Mouse (Mus musculus) right cerebral cortex, postnatal 10 days (tissue): Measurements from ENCODE around the gene Adrm1.
"Not testable (repeated sequence)": the region's sequence is repeated elsewhere in the genome, so short reads cannot be mapped to it uniquely, and the experiment has no call there.

ENCODE experiments used
- DNase-seq, 2 experiments: peaks; one replicate each; pipeline ENCODE4 v3.0.0; 2021; ENCODE audit warnings: low spot score in 2 of 2

Adrm1 gene

DNA sequence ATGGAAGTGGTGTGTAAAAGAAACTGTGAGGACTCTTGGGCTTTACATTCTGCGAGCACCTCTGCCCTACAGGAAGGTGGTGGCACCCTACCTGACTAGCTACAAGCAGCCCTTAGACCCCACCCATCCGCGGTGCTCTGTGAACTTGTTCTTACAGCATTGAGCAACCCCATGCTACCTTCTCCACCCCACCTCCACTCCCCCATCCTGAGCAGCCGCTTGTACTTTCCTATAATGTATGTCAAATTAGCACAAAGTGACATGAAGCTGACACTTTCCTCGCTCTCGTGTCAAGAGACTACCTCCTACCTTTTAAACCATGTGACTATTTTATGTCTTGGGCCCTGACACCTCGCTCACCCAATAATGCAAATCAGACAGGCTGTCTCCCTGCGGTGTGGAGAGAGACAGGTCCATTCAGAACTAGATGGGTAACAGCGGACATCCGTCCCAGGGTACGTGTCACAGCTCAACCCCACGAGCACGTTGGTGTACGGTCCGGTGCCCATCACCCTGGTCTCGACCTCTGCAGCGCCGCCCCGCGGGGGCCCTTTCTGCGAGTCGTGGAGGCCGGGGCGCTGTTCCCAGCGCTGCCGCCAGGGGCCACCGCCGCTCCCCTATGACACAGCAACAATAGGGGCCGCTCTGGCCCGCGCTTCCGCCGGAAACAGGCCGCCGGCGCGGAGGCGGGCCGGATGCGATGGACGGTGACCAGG lies at the start of gene Adrm1:
Gene Adrm1, plus strand, starts transcription at position 680 of the 716 bp plus-strand sequence.
- DNase-seq: peak; percentile 98

DNA sequence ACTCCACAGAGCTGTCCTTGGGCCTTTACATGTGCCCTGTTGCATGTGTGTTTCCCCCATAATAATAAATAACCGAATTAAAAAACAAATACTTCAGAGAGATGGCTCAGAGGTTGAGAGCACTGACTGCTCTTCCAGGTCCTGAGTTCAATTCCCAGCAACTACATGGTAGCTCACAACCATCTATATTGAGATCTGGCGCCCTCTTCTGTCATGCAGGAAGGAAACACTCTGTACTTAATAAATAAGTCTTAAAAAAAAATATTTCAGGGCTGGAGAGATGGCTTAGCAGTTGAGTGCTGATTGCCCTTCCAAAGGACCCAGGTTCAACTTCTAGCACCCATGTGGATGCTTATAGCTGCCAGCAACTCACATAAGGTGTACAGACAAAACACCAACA lies 47.1 kb upstream of the Adrm1 start:
- DNase-seq: no peak

DNA sequence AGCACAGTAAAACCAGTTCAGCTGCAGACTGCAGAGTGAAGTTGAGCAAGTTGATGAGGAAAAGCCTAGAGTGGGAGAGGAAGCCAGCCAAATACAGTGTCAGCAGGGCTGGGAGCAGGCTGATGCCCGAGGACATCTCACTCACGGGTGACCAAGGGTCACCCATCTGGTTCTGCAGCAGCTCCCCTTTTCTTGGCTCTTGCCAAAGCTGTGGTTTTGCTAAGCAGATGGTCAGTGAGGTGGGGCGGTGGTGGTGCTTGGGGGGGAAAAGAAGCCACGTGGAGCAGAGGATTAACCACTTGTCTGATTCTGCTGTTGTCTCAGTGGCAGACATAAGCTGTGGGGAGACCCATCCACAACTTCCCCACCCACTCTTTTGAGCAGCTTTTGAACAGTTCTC lies 45.1 kb upstream of the Adrm1 start:
- DNase-seq: peak; percentile 39 to 65

DNA sequence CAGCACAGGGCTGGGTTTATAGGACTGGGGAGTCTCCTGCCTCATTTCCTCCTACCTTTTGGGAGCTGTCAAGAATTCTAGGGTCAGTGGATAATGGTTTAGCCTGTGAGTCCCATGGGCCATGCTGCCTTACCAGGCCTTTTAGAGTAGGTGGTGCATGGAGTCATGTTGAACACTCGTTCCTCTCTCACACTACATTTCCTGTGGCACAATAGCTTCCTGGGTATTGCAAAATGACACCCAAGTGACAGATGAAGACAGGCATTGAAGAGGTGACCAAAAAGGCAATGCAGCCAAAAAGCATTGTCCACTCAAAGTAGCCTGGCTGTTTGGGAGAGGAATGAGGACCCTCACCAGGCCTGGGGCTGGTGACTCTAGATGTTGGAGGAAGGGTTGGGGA lies 43.6 kb upstream of the Adrm1 start:
- no peak for DNase-seq

DNA sequence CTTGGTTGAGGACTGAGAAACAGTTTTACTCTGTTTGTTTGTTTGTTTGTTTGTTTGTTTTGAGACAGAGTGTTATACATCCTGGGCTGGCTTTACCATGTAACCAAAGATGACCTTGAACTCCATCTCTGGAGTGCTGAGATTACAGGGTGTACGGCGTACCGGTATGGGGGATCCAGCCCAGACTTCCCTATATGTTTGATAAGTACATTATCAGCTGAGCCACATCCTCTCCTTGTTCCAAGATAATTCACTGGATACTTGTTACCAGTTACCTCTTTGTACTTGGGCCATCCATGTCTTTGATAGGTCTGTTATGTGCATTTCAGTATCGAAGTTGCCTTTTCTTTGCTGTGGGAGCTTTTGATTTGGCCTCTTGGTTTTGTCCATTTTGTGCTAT lies 38.1 kb upstream of the Adrm1 start:
- no peak for DNase-seq

DNA sequence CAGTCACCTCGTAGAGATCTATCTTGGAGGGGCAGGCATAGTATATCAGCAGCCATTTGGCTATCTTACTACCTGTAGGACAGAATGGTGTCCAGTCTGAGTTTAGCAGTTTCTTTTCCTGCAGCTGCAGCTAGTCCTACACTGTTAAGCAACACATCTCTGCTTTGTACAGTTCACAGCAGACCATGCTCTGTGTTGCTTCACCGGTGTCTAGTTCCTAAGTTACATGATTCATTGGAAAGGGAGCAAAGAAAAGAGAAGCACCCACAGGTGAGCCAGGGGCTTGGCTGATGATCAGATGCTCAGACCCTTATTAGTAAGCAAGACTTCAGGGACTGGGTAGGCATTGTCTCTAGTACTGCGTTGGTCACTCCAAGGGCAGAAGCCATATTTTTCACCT lies 37.4 kb upstream of the Adrm1 start:
- no peak for DNase-seq

DNA sequence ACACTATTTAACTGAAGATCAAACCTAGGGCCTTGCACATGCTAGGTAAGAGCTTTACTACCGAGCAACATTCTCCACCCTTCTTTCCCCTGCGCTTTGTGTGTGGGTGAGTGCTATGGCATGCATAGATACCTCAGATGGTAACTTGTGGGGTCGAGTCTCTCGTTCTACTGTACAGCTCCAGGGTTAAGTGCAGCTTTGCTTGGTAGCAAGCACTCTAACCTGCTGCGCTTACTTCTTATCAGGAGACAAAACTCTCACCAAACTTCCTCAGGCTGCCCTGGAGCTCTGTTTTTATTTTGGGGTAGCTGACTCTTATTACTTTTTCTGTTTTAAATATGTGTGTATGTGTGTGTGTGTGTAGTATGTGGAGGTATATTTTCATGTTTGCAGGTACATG lies 35.9 kb upstream of the Adrm1 start:
- DNase-seq: no peak

DNA sequence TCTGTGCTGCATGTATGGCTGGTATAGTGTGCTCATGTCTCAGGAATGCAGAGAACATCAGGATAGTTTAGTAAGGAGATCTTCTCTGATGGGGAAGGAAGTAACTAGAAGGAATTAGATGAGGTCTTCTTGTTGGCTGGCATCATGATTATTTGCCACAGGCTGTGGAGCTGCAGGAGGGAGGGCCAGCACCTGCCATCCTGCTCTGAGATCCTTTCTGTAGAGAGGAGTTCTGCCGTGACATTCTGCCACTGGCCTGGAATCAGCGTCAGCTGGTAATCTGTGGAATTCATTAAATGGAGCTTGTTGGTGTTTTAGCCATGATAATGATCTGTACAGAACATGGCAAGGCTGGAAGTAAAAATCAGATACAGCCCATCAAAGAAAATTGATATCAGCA lies 25.2 kb upstream of the Adrm1 start:
- no peak for DNase-seq

DNA sequence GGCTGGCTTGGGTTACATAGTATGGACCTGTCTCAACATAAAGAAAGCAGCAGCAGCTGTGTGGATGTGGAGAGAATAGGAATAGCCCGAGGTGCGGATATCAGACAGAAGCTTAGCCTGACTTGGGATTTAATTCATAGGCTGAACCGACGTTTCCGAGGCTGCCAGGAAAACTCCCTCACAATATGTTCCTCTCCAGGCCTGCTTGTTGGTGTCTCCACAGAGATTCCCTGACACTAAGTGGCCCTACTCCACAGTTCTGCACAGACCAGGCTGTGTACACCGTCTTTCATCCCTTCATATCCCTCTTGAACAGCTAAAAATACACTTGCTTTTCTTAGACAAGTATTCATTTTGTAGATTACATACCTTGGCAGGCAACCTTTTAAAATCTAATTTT lies 23.9 kb upstream of the Adrm1 start:
- peak; percentile 53 to 64 for DNase-seq

DNA sequence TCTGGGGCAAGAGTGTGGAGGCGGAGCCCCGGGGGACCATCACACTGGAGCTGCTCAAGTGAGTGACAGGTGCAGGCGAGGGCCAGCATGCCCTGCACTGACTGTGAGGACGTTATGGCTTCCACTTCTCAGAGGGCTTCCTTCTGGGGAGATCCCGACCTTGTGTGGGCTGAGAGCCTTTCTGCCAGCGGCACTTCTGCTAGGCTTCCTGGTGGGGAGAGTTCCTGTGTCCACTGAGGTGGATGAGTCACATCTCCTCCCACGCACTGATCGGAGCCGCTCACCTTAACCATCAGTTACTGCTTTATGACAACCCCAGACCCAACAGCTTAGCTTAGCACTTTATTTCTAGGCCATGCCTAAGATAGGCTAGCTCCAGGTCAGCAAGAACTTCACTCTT lies 22.7 kb upstream of the Adrm1 start:
- no peak for DNase-seq

DNA sequence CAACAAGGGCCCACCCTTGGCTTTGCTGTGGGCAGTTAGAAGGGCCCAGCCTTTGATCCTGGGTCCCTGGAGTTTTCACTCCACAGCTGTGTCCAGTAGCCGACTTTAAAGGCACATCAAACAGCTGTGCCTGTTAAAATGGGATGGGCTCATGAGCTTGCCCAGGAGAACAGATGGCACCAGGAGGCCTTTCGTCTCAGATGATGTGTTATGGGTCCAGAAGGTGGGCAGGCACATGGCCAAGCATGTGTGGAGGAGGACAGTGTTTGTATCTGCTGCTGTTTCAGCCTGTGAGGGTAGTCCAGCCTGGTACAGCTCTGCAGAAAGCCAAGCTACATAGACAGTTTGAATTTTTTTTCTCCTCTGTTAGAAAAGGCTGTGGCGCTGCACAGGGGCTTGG lies 16.5 kb upstream of the Adrm1 start:
- DNase-seq: no peak

DNA sequence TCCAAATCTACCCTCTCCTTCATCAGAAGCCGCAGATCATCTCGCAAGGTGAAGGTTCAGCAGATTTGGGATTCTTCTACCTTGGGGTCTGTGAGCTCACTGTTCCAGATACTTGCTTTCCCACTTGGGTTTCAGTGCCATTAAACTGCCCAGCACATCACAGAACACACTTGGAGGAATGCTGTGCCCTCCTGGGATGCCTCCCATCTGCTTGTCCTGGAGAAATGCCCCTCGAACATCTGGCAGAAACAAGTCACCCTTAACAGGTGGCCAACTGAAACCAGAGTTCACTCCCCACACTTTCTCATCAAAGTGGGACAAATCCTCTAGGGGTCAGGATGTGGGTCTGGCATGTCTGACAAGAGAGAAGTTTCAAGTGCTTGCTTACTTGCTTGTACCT lies 12.7 kb upstream of the Adrm1 start:
- no peak for DNase-seq

DNA sequence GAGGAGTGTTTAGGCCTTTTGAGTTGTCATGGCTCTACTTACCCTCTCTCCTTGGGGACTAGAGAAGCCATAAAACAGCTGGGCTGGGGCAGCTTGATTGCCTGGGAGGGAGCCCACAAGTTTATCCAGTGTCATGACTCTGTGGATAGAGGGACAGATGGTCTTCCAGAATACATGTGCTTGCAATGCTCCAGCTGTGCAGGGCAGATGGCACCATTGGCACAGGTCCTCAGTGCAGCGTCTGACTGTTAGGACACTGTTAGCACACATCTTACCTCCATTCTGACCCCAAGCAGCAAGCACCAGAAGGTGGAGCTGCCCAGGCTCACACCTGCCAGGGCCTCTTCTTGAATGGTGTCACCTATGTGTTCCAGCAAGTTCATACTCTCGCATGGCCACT lies 5.4 kb upstream of the Adrm1 start:
- no peak for DNase-seq

DNA sequence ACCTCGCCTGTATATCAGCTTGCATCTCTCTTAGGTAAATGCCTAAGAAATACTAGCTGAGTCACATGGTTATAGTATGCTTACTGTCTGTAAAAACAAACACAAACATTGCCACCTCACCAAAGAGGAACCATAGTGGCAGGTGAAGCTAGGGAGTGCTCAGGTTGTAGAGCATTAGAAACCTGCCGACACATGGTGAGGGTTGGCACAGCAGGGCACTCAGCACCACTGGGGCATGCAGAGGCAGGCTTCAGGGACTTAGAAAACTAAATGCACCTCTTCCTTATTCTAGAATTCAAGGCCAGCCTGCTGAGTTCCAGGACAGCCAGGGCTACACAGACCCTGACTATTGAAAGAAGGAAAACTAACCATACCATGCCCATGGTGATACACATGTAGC lies 4.4 kb upstream of the Adrm1 start:
- DNase-seq: no peak

DNA sequence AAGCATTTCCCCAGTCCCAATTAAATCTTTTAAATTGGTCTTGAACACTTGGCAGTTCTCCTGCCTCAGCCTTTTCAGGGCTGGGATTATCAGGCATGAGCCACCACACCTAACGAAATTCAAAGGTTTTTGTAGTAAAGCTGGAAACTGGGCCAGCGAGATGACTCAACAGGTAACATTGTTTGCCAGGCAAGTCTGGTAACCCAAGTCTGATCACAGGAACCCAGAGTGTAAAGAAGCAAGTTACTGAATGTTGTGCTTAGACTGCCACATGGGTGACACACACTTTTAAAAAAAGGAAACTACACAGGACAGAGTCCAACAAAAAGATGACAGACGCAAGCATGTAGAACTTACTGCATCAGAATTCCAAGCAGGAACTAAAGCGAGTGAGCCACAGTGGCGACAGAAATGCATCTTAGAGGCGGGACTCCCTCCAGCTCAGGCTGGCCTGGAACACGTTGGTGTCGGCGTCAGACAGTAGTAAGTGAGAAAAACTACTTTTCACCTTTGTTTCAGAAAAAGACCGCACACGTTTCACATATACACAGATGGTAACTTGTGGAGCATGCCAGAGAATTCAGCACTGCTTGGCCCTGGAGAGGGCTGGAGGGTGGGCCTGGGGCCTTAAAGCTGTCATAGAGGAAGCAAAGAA lies 1.0 kb upstream of the Adrm1 start:
- no peak for DNase-seq

DNA sequence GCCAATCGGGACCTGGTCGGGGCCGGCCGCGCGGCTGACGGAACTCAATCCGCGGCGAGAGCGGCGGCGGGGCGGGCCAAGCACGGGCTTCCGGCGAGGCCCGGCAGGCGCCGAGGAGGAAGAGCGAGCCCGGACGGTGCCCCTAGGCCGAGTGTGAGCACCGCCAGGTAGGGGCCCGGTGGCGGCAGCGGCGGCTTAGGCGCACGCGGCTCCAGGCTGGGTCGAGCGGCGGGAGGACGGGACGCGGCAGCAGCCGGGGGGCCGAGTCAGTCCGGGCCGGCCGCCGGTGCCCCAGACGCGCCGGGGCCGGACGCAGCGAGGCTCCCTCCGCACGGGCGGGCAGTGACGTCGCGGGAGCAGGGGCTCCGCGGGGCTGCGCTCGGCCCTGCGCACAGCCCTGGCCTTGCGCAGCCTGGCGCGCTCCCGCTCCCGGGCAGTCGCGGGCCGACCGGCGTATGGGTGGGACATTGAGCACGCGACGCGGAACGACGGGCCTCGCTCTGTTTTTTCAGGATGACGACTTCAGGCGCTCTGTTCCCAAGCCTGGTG lies 311 bp downstream of the Adrm1 start:
- DNase-seq: no peak

DNA sequence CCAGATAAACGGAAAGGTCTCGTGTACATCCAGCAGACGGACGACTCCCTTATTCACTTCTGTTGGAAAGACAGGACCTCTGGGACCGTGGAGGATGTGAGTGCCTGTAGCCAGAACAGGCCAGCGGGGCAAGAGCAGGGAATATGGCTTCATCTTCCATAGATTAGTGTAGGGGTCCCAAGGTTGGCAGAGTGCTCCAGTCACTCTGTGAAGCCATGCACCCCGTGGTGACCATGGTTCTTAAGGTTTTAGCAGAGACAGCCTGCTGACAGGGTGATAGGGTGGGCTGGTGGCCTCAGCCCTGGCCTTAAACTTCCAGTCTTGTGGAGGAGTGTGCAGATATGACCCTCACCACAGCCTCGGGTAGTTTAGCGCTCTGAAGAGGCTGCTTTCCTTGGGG lies 867 bp downstream of the Adrm1 start:
- no peak for DNase-seq

DNA sequence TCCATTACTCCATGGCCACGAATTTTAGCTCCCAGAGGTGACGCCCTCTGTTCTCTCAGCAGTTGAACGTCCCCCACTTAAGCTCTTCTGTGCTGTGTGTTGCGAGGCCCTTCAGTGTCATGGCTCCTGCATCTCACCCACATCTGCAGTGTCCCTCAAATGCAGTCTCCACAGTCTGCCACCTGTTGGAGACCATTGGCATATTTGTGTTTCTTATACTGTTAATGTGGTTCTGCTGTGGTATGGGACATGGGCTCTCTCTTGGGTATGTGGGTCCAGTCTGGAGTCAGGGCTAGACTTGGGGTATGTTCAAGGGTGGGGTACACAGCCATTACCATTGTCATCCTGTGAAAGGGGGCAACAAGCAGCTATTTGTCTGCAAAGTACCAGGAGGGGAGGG lies 1.9 kb downstream of the Adrm1 start:
- DNase-seq: no peak

DNA sequence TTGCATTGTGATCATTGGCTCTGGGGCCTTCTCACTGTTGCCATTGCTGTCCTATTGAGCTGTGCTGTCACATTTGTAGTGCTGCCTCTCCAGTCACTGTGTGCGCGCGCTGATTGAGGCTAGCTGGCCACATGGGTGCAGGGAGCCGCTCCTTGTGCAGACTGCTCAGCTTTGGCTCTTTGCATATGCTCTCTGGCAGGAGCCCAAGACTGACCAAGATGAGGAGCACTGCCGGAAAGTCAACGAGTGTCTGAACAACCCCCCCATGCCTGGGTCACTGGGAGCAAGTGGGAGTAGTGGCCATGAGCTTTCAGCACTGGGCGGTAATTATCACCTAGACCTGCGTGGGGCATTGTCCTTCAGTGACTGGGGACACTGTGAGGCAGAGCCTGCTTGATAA lies 2.4 kb downstream of the Adrm1 start:
- not testable (repeated sequence) for DNase-seq

DNA sequence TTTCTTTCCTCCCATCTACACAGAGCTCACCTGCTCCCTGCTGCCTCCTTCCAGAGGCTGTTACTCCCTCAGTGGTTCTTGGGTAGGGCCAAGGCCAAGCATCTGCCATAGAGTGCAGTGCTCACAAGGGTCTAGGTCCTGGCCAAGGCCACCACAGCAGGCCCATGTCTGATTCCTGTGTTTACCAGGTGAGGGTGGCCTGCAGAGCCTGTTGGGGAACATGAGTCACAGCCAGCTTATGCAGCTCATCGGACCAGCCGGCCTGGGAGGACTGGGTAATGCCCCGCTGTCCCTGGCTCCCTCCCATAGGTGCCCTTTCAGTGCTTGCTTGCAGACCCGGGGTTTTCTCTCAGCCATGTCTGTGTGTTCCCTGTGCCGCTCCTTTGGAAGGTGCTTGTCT lies 2.8 kb downstream of the Adrm1 start:
- no peak for DNase-seq

DNA sequence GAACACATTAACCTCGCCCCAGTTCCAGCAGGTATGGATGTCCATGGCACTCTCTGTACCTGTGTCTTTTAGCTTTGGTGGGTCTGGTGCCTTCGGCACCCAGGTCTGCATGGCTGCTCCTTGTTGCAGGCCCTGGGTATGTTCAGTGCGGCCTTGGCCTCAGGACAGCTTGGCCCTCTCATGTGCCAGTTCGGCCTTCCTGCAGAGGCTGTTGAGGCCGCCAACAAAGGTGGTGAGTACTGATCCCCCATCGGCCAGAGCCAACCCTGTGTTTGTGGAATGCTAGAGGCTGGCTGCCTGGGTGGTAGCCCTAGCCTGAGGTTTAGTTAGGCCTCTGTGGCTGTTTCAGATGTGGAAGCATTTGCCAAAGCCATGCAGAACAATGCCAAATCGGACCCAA lies 4.4 kb downstream of the Adrm1 start:
- no peak for DNase-seq

DNA sequence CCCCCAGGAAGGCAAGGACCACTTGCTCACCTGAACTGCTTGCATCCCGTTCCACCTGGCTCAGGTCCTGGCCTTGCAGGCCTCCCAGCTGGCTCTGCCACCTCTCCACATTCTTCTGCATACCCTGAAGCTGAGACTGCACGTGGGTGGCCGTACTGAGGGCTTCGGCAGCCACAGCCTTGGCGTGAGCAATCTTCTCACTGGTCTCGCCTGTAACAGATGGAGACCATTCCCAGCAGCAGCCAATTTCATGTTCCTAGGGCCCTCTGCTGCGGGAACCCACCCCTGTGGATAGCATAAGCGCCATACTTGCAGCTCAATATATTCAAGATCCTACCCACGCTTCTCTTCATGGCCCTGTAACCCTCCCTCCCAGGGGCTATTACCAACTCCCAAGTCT lies 10.3 kb downstream of the Adrm1 start:
- peak in 1 of 2 experiments; percentile 48 for DNase-seq

DNA sequence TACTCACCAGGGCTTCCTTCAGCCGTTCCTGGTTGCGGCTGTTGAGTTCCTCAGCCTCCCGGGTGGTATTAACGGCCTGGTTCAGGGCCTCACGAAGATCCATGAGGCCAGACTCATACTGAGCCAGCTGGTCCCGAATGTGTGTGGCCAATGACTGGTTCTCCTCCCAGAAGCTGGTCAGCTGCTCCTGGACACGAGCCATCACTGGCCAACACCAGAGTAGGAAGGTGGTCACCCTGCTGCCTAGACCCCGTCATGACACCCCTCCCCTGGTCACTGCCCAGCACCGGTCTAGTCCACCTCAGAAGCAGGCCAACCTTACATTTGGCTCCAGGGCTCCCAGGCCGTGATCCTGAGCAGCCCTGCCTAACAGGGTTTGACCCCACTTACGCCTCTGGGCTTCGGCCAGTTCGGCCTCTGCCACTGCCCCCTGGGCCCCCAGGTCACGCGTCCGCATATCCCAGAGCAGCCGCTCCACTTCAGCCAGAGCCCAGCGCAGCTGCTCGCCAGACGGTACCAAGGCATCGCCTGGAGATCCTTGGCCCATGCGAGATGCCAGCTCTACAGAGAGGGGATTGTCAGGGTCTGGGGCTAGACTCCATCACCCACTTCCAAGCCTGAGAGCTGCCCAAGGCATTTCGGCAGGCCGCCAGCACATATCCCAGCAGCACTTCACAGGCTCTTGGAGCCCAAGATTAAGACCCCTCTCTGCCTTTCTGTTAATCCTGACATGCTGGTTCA lies 12.9 kb downstream of the Adrm1 start:
- peak in 1 of 2 experiments; percentile 57 for DNase-seq
